Mouse (Mus musculus) heart, adult 2 months (tissue): ENCODE results near the gene Cyth3. TPM values are rescaled to one million over a fixed set of nuclear protein-coding genes. Genes with fewer than 3 reads are reported as not detected.

Experiments used
- DNase-seq, 2 experiments: peaks; one replicate each; pipeline ENCODE4 v3.0.0; 2021
- H3K27ac ChIP-seq: fragments of 200-600 bp; 2 replicates; pipeline ENCODE4 v1.8.1; 2022
- H3K27me3 ChIP-seq: fragments of 200-500 bp; 2 replicates; pipeline ENCODE4 v1.6.1; 2012; ENCODE audit warnings: mild to moderate bottlenecking, low read length, inconsistent platforms, mixed read lengths; ENCODE audit not compliant: control insufficient read depth, insufficient read depth
- H3K36me3 ChIP-seq: fragments of 200-500 bp; 2 replicates; pipeline ENCODE4 v1.6.1; 2012; ENCODE audit warnings: low read length, inconsistent platforms; ENCODE audit not compliant: control insufficient read depth, insufficient read depth
- H3K4me1 ChIP-seq: fragments of 200-500 bp; 2 replicates; pipeline ENCODE4 v1.6.1; 2011; ENCODE audit warnings: low read length; ENCODE audit not compliant: control insufficient read depth, insufficient read depth
- H3K4me3 ChIP-seq: fragments of 200-600 bp; 2 replicates; pipeline ENCODE4 v1.8.1; 2022
- H3K79me2 ChIP-seq: fragments of 200-500 bp; replicated peaks from 2 replicates; pipeline ENCODE4 v1.6.1; 2012; ENCODE audit warnings: mild to moderate bottlenecking, inconsistent platforms, low read length, moderate library complexity, mixed read lengths; ENCODE audit not compliant: control insufficient read depth, insufficient read depth
- H3K9ac ChIP-seq: fragments of 200-500 bp; 2 replicates; pipeline ENCODE4 v1.6.1; 2012; ENCODE audit warnings: low read depth, mild to moderate bottlenecking, control low read depth, inconsistent platforms, low read length, mixed read lengths
- CTCF ChIP-seq: fragments of 200-600 bp; IDR thresholded peaks from 2 replicates; pipeline ENCODE4 v1.8.1; 2022; ENCODE audit warnings: antibody characterized with exemption, mild to moderate bottlenecking, moderate library complexity
- EP300 ChIP-seq: fragments of 200-500 bp; IDR thresholded peaks from 2 replicates; pipeline ENCODE4 v1.6.1; 2011; ENCODE audit warnings: low read depth, low read length, control low read depth; ENCODE audit not compliant: insufficient read depth
- POLR2A ChIP-seq: fragments of 200-500 bp; IDR thresholded peaks from 2 replicates; pipeline ENCODE4 v1.6.1; 2011; ENCODE audit warnings: mild to moderate bottlenecking, low read depth, low read length, control low read depth; ENCODE audit not compliant: insufficient read depth
- WGBS: fragments of 180-500 bp; shearing (Covaris S2); methylation state at CpG from one replicate; pipeline ENCODE4 v1.1.7; 2018; 5-methylcytosine and 5-hydroxymethylcytosine counted together
- intact Hi-C: fragments of 180-260 bp; cut with DNase I; formaldehyde crosslinking; loops from one replicate; pipeline ENCODE4 v1.15.1; 2025
- polyA plus RNA-seq: library from polyadenylated mRNA; depleted of rRNA; stranded (reverse); fragments of >200 nt; gene quantifications from 2 replicates; pipeline ENCODE4 v1.2.3, GENCODE M21; 2012
- total RNA-seq, 2 experiments: library from RNA; stranded (reverse); gene quantifications; 2 replicates each; pipeline ENCODE4 v1.2.3; 2021

Gene Cyth3
- total and polyA plus RNA-seq, 3 experiments: 25.1 to 44.6 (median 26.1) TPM

GRCm38 (mm10) chr5:143608175-143608574 is 14.1 kb upstream of the Cyth3 start:
- no peaks in the 10 kb centered on the region for H3K36me3 ChIP-seq
- no peaks in the 10 kb centered on the region for H3K27me3 ChIP-seq

GRCm38 (mm10) chr5:143611954-143612353 is 10.3 kb upstream of the Cyth3 start:
- peak in 1 of 2 experiments; percentile 12 for DNase-seq
- H3K4me1 ChIP-seq: no peaks in the 10 kb centered on the region

More at GRCm38 (mm10) chr5:143608175-143608574, 14.1 kb upstream of the Cyth3 start:
- Histone ChIP-seq H3K4me1 (no peaks in the 10 kb centered on the region), H3K27ac (no peak overlapping the region), H3K9ac (no peak overlapping the region), H3K4me3 (no peak overlapping the region), H3K79me2 (no peaks in the 10 kb centered on the region)
- intact Hi-C loops: no loop called here
- 79% methylated on average over 10 of the region's 10 CpGs for WGBS
- peak in 1 of 2 experiments; percentile 7 for DNase-seq
- no peak for TF ChIP-seq POLR2A
- no peak for TF ChIP-seq EP300
- TF ChIP-seq CTCF: no peak

GRCm38 (mm10) chr5:143613265-143613664 is 9.0 kb upstream of the Cyth3 start:
- H3K36me3 ChIP-seq: no peaks in the 10 kb centered on the region
- no peak for TF ChIP-seq POLR2A
- TF ChIP-seq CTCF: no peak
- no peak for TF ChIP-seq EP300
- H3K4me3 ChIP-seq: no peak overlapping the region
- H3K27ac ChIP-seq: no peak overlapping the region
- H3K4me1 ChIP-seq: peaks cover 4% of the 10 kb centered on the region
- no peaks in the 10 kb centered on the region for H3K79me2 ChIP-seq
- no peaks in the 10 kb centered on the region for H3K27me3 ChIP-seq
- peak in 1 of 2 experiments; percentile 10 for DNase-seq
- 80% methylated on average over 4 of the region's 4 CpGs for WGBS
- H3K9ac ChIP-seq: no peak overlapping the region
- intact Hi-C loops: no loop called here

More at GRCm38 (mm10) chr5:143611954-143612353, 10.3 kb upstream of the Cyth3 start:
- intact Hi-C loops: no loop called here
- Histone ChIP-seq H3K27ac (no peak overlapping the region), H3K36me3 (no peaks in the 10 kb centered on the region), H3K4me3 (no peak overlapping the region), H3K27me3 (no peaks in the 10 kb centered on the region), H3K9ac (no peak overlapping the region), H3K79me2 (no peaks in the 10 kb centered on the region)
- 76% methylated on average over 7 of the region's 7 CpGs for WGBS
- TF ChIP-seq POLR2A (no peak), CTCF (no peak), EP300 (no peak)

GRCm38 (mm10) chr5:143614519-143614918 is 7.7 kb upstream of the Cyth3 start:
- DNase-seq: peak in 1 of 2 experiments; percentile 18
- Histone ChIP-seq H3K4me1 (peaks cover 4% of the 10 kb centered on the region), H3K4me3 (no peak overlapping the region), H3K27ac (no peak overlapping the region), H3K9ac (no peak overlapping the region), H3K36me3 (no peaks in the 10 kb centered on the region), H3K27me3 (no peaks in the 10 kb centered on the region), H3K79me2 (no peaks in the 10 kb centered on the region)
- intact Hi-C loops: no loop called here
- TF ChIP-seq EP300: no peak
- WGBS: 49% methylated on average over 5 of the region's 5 CpGs

GRCm38 (mm10) chr5:143615353-143615752 is 6.9 kb upstream of the Cyth3 start:
- Histone ChIP-seq H3K79me2 (no peaks in the 10 kb centered on the region), H3K27me3 (no peaks in the 10 kb centered on the region), H3K4me3 (no peak overlapping the region), H3K36me3 (no peaks in the 10 kb centered on the region), H3K27ac (no peak overlapping the region), H3K4me1 (peaks cover 4% of the 10 kb centered on the region), H3K9ac (no peak overlapping the region)
- 82% methylated on average over 2 of the region's 2 CpGs for WGBS
- intact Hi-C loops: no loop called here
- DNase-seq: peak in 1 of 2 experiments; percentile 7
- TF ChIP-seq CTCF: no peak
- no peak for TF ChIP-seq EP300
- TF ChIP-seq POLR2A: no peak

- H3K4me1 ChIP-seq: peaks cover 4% of the 10 kb centered on the region
- WGBS: 89% methylated on average over 4 of the region's 4 CpGs
- intact Hi-C loops: no loop called here
- H3K4me3 ChIP-seq: no peak overlapping the region
- no peak for DNase-seq
- no peak overlapping the region for H3K9ac ChIP-seq
- no peaks in the 10 kb centered on the region for H3K79me2 ChIP-seq
- H3K27me3 ChIP-seq: no peaks in the 10 kb centered on the region
- no peaks in the 10 kb centered on the region for H3K36me3 ChIP-seq
- H3K27ac ChIP-seq: no peak overlapping the region
- no peak for TF ChIP-seq CTCF
- TF ChIP-seq EP300: no peak
- no peak for TF ChIP-seq POLR2A
These were observed 6.1 kb upstream of the Cyth3 start for GRCm38 (mm10) chr5:143616116-143616515.
